Mouse (Mus musculus): ENCODE results near the gene Nova2. TPM values are rescaled to one million over a fixed set of nuclear protein-coding genes. Genes with fewer than 3 reads are reported as not detected.
A peak's percentile ranks its signal among the peaks of the same experiment; 100 is the strongest.

Nova2 gene
- total and polyA plus RNA-seq, 3 experiments: 1.7 to 5.1 (median 4.3) TPM

DNA sequence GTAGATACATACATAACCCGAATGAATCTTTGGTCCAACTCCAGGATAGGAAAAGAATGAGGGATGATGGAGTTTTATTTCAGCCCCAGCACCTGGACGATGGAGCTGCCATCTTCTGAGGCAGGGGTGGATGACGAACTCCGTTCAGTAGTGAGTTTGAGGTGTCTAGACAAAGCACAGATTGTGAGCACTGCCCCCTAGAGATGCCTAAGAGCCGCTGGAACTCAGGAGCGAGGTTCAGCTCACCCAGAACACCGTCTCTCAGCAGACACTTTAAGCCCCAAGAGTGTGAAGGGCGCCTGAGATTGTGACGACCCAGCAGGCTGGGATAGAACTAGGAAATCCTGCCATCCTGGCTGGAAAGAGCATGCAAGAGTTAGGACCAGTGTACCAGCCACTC, 73.1 kb downstream of the Nova2 start:
- Histone ChIP-seq H3K79me2 (replicated peaks; ENCODE audit: control insufficient read depth, insufficient read depth, low read length) (no peaks in the 10 kb centered on the region), H3K4me1 (ENCODE audit: control insufficient read depth, insufficient read depth, low read length) (peaks cover 2% of the 10 kb centered on the region; the same call in 1 of the 2 replicates), H3K27me3 (ENCODE audit: control insufficient read depth, insufficient read depth, low read length) (no peaks in the 10 kb centered on the region), H3K36me3 (ENCODE audit: control insufficient read depth, insufficient read depth, low read length) (no peaks in the 10 kb centered on the region), H3K4me3 (no peak overlapping the region), H3K27ac (no peak overlapping the region), H3K9ac (ENCODE audit: low read depth, low read length) (no peak overlapping the region)
- peak; percentile 47 for TF ChIP-seq CTCF (IDR thresholded peaks at IDR 0.05)
- no peak for TF ChIP-seq EP300 (IDR thresholded peaks at IDR 0.05; ENCODE audit: insufficient read depth, low read depth, low read length)
- intact Hi-C loops (cut with DNase I): no loop called here
- 48% methylated on average over 9 of the region's 9 CpGs for WGBS
- DNase-seq: no peak

DNA sequence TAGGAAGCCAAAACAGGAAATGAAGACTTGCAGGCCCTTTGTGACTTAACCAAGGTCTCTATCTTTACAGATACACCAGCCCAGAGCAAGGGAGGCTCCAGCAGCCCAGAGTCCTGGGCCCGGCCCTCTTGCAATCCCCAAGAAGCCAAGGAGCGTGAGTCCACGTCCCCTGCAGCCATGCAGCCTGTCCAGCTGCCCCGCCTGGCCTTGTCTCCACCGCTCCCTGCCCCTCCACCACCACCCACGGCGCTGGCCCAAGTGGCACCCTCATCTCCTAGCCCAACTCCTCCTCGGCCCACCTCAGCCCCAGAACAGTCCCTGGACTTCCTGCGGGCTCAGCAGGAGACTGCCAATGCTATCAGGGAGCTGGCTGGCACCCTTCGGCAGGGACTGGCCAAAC, 74.7 kb downstream of the Nova2 start:
- TF ChIP-seq EP300 (IDR thresholded peaks at IDR 0.05; ENCODE audit: insufficient read depth, low read depth, low read length): no peak
- TF ChIP-seq CTCF (IDR thresholded peaks at IDR 0.05): no peak
- no peak for TF ChIP-seq POLR2A (IDR thresholded peaks at IDR 0.05; ENCODE audit: insufficient read depth, low read depth, low read length)
- 31% methylated on average over 10 of the region's 10 CpGs for WGBS
- Histone ChIP-seq H3K9ac (ENCODE audit: low read depth, low read length) (peak overlapping the region; percentile 57), H3K4me1 (ENCODE audit: control insufficient read depth, insufficient read depth, low read length) (peaks cover 2% of the 10 kb centered on the region; the same call in 1 of the 2 replicates), H3K27ac (peak overlapping the region; percentile 94), H3K36me3 (ENCODE audit: control insufficient read depth, insufficient read depth, low read length) (no peaks in the 10 kb centered on the region; the same call in 1 of the 2 replicates), H3K79me2 (replicated peaks; ENCODE audit: control insufficient read depth, insufficient read depth, low read length) (peaks cover 4% of the 10 kb centered on the region; the same call in 1 of the 2 replicates), H3K27me3 (ENCODE audit: control insufficient read depth, insufficient read depth, low read length) (no peaks in the 10 kb centered on the region), H3K4me3 (peak overlapping the region; percentile 45)
- peak in 1 of 2 experiments; percentile 29 for DNase-seq
- intact Hi-C loops (cut with DNase I): no loop called here

DNA sequence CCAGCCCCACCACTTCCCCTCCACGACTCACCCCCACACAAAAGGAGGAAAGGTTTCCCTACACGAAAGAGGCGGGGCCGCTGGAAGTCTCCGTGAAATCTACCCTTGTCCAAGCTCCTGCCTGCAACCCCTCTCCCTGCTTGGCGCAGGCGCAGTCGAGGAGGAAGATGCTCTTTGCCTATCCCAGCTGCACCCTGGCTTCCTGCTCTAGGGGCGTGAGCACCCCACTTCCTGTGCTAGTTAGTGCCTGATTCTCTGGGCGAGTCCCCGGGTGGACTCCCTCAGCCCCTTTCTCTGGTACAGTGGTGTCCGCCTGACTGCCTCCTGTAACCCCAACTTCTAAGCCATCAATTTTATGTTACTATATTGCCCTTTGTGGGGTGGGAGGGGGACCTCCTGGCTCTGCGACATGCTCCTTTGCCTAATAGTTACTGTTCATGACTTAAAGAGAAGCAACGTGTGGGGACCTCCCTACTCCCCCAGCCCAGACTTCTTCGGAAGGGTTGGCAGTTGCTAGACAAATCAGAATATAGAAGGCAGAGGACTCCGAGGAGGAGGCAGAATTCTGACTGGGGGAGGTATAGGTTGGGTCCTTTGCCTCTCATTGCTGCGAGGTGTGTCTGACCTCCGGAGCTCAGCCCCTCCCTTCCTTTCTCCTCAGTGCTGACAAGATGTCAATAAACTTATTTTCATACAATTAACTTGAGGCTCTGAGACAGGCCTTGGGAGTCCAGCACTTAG, 75.5 kb downstream of the Nova2 start:
- peak; percentile 81 to 89 for DNase-seq
- H3K27me3 ChIP-seq (ENCODE audit: control insufficient read depth, insufficient read depth, low read length): no peaks in the 10 kb centered on the region
- 22% methylated on average over 18 of the region's 18 CpGs for WGBS
- peaks cover 2% of the 10 kb centered on the region; the same call in 1 of the 2 replicates for H3K4me1 ChIP-seq (ENCODE audit: control insufficient read depth, insufficient read depth, low read length)
- H3K27ac ChIP-seq: peak overlapping the region; percentile 94
- intact Hi-C loops (cut with DNase I): no loop called here
- peak overlapping the region; percentile 45 for H3K4me3 ChIP-seq
- H3K36me3 ChIP-seq (ENCODE audit: control insufficient read depth, insufficient read depth, low read length): peaks cover 2% of the 10 kb centered on the region
- TF ChIP-seq POLR2A (IDR thresholded peaks at IDR 0.05; ENCODE audit: insufficient read depth, low read depth, low read length) (peak; percentile 75), EP300 (IDR thresholded peaks at IDR 0.05; ENCODE audit: insufficient read depth, low read depth, low read length) (no peak), CTCF (IDR thresholded peaks at IDR 0.05) (no peak)
- peaks cover 4% of the 10 kb centered on the region; the same call in 1 of the 2 replicates for H3K79me2 ChIP-seq (replicated peaks; ENCODE audit: control insufficient read depth, insufficient read depth, low read length)
- H3K9ac ChIP-seq (ENCODE audit: low read depth, low read length): peak overlapping the region; percentile 57

DNA sequence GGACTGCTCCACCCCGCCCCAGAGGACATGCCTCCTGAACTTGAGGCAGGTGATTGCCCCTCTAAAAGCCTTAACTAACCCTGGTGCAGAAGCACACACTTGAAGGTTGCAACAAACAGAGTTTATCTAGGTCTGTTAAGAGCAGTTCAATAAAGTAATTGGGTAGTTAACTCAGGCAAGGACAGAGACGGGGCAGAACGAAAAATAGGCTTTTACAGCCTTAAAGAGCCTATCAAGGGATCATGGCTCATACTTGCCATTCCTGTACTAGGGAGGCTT, 76.1 kb downstream of the Nova2 start:
- no peak overlapping the region for H3K9ac ChIP-seq (ENCODE audit: low read depth, low read length)
- peaks cover 2% of the 10 kb centered on the region; the same call in 1 of the 2 replicates for H3K4me1 ChIP-seq (ENCODE audit: control insufficient read depth, insufficient read depth, low read length)
- WGBS: 59% methylated on average over 3 of the region's 3 CpGs
- H3K4me3 ChIP-seq: peak overlapping the region; percentile 45; the same call in 1 of the 2 replicates
- no peak for DNase-seq
- no peaks in the 10 kb centered on the region for H3K27me3 ChIP-seq (ENCODE audit: control insufficient read depth, insufficient read depth, low read length)
- H3K36me3 ChIP-seq (ENCODE audit: control insufficient read depth, insufficient read depth, low read length): peaks cover 2% of the 10 kb centered on the region
- peak overlapping the region; percentile 94 for H3K27ac ChIP-seq
- TF ChIP-seq EP300 (IDR thresholded peaks at IDR 0.05; ENCODE audit: insufficient read depth, low read depth, low read length): no peak
- no peak for TF ChIP-seq POLR2A (IDR thresholded peaks at IDR 0.05; ENCODE audit: insufficient read depth, low read depth, low read length)
- intact Hi-C loops (cut with DNase I): no loop called here
- H3K79me2 ChIP-seq (replicated peaks; ENCODE audit: control insufficient read depth, insufficient read depth, low read length): peaks cover 4% of the 10 kb centered on the region; the same call in 1 of the 2 replicates

DNA sequence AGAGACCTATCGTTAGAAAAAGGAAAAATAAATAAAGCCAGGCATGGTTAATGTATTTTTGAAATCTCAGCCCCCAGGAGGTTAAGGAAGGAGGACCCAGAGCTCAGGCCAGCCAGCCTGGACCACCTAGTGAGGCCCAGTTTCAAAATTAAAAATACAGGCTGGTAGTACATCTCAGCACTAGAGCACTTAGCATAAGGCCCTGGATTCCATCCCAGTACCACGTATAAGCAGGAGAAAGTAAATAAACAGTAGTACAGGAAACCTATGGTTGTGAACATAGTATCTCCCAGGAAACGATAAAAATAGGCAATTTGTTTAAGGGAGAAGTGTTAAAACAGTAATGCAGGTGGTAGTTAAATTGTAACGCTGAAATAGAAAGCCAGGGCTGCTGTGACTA, 76.4 kb downstream of the Nova2 start:
- DNase-seq: no peak
- Histone ChIP-seq H3K4me1 (ENCODE audit: control insufficient read depth, insufficient read depth, low read length) (peaks cover 2% of the 10 kb centered on the region; the same call in 1 of the 2 replicates), H3K27me3 (ENCODE audit: control insufficient read depth, insufficient read depth, low read length) (no peaks in the 10 kb centered on the region), H3K27ac (peak overlapping the region; percentile 94), H3K36me3 (ENCODE audit: control insufficient read depth, insufficient read depth, low read length) (peaks cover 2% of the 10 kb centered on the region), H3K4me3 (no peak overlapping the region; the same call in 1 of the 2 replicates), H3K79me2 (replicated peaks; ENCODE audit: control insufficient read depth, insufficient read depth, low read length) (peaks cover 4% of the 10 kb centered on the region; the same call in 1 of the 2 replicates), H3K9ac (ENCODE audit: low read depth, low read length) (peak overlapping the region; percentile 78; the same call in 1 of the 2 replicates)
- TF ChIP-seq POLR2A (IDR thresholded peaks at IDR 0.05; ENCODE audit: insufficient read depth, low read depth, low read length): no peak
- TF ChIP-seq CTCF (IDR thresholded peaks at IDR 0.05): no peak
- no peak for TF ChIP-seq EP300 (IDR thresholded peaks at IDR 0.05; ENCODE audit: insufficient read depth, low read depth, low read length)
- intact Hi-C loops (cut with DNase I): no loop called here
- WGBS: 20% methylated on average over 4 of the region's 4 CpGs

DNA sequence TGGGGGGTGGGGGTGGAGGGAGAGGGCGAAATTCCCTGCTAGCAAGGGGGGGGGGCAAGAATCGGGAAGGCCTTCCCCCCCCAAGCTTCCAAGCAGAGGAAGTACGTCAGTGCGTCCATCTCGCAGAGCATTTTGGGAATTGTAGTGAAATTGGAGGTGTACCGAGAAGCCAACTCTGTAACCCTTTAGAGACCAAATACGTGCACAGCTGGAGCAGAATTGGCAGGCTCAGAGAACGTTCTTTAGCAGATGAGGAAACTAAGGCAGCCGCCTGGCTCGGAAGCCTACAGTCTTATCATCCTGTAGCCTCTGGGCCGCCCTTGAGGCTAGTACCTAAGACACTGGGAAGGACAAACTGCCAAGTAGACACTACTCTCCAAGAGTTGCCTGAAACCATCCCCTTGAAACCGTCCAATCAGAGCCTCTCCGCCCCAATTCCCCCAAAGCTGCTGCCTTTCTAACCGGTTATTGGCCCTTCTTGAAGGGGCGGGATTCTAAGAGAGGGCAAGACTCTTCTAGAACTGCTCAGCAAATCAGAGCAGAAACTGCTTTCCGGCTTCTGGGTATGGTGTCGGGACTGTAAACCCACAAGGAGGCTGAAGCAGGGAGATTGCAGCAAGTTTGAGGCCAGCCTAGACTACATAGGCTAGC, 77.3 kb downstream of the Nova2 start:
- Histone ChIP-seq H3K27me3 (ENCODE audit: control insufficient read depth, insufficient read depth, low read length) (no peaks in the 10 kb centered on the region), H3K9ac (ENCODE audit: low read depth, low read length) (peak overlapping the region; percentile 78), H3K79me2 (replicated peaks; ENCODE audit: control insufficient read depth, insufficient read depth, low read length) (peaks cover 4% of the 10 kb centered on the region; the same call in 1 of the 2 replicates), H3K27ac (peak overlapping the region; percentile 94), H3K4me1 (ENCODE audit: control insufficient read depth, insufficient read depth, low read length) (peaks cover 2% of the 10 kb centered on the region; the same call in 1 of the 2 replicates), H3K4me3 (peak overlapping the region; percentile 54), H3K36me3 (ENCODE audit: control insufficient read depth, insufficient read depth, low read length) (peaks cover 2% of the 10 kb centered on the region)
- intact Hi-C loops (cut with DNase I): no loop called here
- DNase-seq: peak; percentile 78 to 86
- 2% methylated on average over 17 of the region's 17 CpGs for WGBS
- TF ChIP-seq CTCF (IDR thresholded peaks at IDR 0.05) (no peak), POLR2A (IDR thresholded peaks at IDR 0.05; ENCODE audit: insufficient read depth, low read depth, low read length) (peak; percentile 48; the same call in 1 of the 2 replicates)

Measured in heart, adult 2 months (tissue).